In the genomic region with DNA sequence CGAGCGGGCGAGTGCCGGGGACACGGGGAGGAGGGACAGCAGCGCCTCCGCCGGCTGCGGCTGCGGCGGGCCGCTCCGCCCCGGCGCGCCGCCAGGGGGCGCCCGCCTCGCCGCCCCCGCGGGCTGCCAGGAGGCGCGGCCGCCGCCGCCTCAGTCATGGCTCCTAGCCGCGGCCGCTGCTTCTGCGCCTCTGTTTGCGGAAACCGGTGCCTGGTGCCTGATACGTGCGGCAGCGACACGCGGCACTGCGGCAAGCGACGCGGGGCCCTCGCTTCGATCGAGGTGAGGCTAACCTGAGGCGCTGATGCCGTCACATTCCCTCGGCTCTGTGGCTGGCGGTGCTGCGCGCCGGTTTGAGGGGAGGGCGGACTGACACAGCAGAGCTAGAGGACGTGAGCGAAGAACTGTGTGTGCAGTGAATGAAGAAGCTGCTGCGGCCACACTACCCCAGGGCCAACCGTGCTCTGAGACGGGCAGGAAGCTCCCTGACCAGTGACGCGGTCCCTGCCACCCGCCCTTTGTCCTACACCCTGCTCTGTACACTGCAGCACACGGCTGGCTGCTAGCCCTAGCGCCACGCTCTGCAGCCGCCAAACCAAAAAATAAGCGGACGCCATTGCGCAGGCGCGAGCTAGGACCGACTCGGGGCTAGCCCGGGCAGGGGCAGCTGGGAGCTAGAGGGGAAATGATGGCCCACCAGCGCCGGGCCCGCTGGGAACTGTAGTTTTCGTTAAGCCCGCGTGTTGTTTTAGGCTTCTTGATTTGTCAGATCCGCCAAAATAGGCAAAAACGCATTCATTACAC, we compare ENCODE assay signal across 7 mouse cellular contexts. TPM values are rescaled to one million over a fixed set of nuclear protein-coding genes. Genes with fewer than 3 reads are reported as not detected.
A peak's percentile ranks its signal among the peaks of the same experiment; 100 is the strongest.
DNase-seq lines count a peak whose midpoint lies in the region; ATAC-seq lines count a peak whose summit lies in the region.

No protein-coding gene starts in this region.

- under 1% methylated on average over 79 of the region's 82 CpGs for WGBS in limb, embryonic 10.5 days
- WGBS in midbrain, embryonic 13.5 days = under 1% methylated on average over 75 of the region's 82 CpGs

- H3K27ac ChIP-seq in limb, embryonic 10.5 days = peak overlapping the region; percentile 100
- peak overlapping the region; percentile 100 for H3K27ac ChIP-seq in midbrain, embryonic 13.5 days

- H3K4me1 ChIP-seq in limb, embryonic 10.5 days = peaks cover 19% of the 10 kb centered on the region; the same call in 1 of the 2 replicates
- peaks cover 26% of the 10 kb centered on the region for H3K4me1 ChIP-seq in midbrain, embryonic 13.5 days (replicated peaks)

- H3K9ac ChIP-seq in midbrain, embryonic 13.5 days (replicated peaks) = peak overlapping the region; percentile 99

- H3K4me2 ChIP-seq in midbrain, embryonic 13.5 days (replicated peaks) = peak overlapping the region; percentile 77

- peak overlapping the region; percentile 88 for H3K4me3 ChIP-seq in limb, embryonic 10.5 days
- peak overlapping the region; percentile 83 for H3K4me3 ChIP-seq in midbrain, embryonic 13.5 days (replicated peaks)

- no peaks in the 10 kb centered on the region for H3K27me3 ChIP-seq in limb, embryonic 10.5 days (ENCODE audit: low read depth, poor library complexity, severe bottlenecking)
- H3K27me3 ChIP-seq in midbrain, embryonic 13.5 days = no peaks in the 10 kb centered on the region

- peak; percentile 91 for DNase-seq in adrenal gland, adult 8-10 months
- peak; percentile 95 for DNase-seq in embryo, embryonic 9.5 days (ENCODE audit: extremely low spot score)
- peak; percentile 94 for DNase-seq in kidney, adult 11 months
- peak; percentile 96 for DNase-seq in limb, embryonic 10.5 days (ENCODE audit: low spot score)
- peak; percentile 87 for DNase-seq in spleen, adult 12 weeks (ENCODE audit: low spot score)

- peak; percentile 72 for ATAC-seq in granulocyte monocyte progenitor cell, adult 5-6 weeks (replicated peaks; ENCODE audit: poor library complexity, severe bottlenecking)
- ATAC-seq in midbrain, embryonic 13.5 days = peak; percentile 96

- H3K36me3 ChIP-seq in limb, embryonic 10.5 days = peaks cover 6% of the 10 kb centered on the region
- no peaks in the 10 kb centered on the region for H3K36me3 ChIP-seq in midbrain, embryonic 13.5 days

- H3K9me3 ChIP-seq in limb, embryonic 10.5 days (replicated peaks) = no peaks in the 10 kb centered on the region
- no peaks in the 10 kb centered on the region for H3K9me3 ChIP-seq in midbrain, embryonic 13.5 days

RNA-seq across cellular contexts. Expression of gene Kansl1, which starts 26.1 kb away (rescaled TPM):
- 10 to 100 TPM; 49.5 to 71.3 (median 64.1) TPM for total RNA-seq in adrenal gland, adult 8-10 months (2022)
- total RNA-seq in granulocyte monocyte progenitor cell, adult 5-6 weeks (2014; fragmentation: Nextera tagmentation) = 53.8 and 60.4 TPM in 2 replicates
- 32.3 and 40.1 TPM in 2 replicates for total RNA-seq in granulocyte monocyte progenitor cell, adult 5-6 weeks (2017)
- 26.9 and 30.4 TPM in 2 replicates for polyA plus RNA-seq in limb, embryonic 10.5 days (2016; fragmentation: Nextera tagmentation; extraction: Ambion mirVana)
- 32.1 and 33.8 TPM in 2 replicates for polyA plus RNA-seq in midbrain, embryonic 13.5 days (2015; fragmentation: Nextera tagmentation; extraction: Ambion mirVana)

Comparison
In these comparisons a context has a peak if more than half of its experiments do, and no peak if none do; other contexts are left out.
1. Peak in every context shown above with its lines: DNase-seq, ATAC-seq, H3K4me3 ChIP-seq and H3K27ac ChIP-seq.